Mouse (Mus musculus) liver (tissue): ENCODE results near the gene Spata13.

Experiments used
- DNase-seq: peaks from one replicate; pipeline ENCODE4 v3.0.0-alpha.2; 2020; ENCODE audit warnings: mixed read lengths

Spata13 gene

GRCm38 (mm10) chr14:60641120-60641519 lies 7.3 kb downstream of the Spata13 start:
- DNase-seq, result no peak

GRCm38 (mm10) chr14:60642131-60642530 lies 8.3 kb downstream of the Spata13 start:
- DNase-seq, result no peak

- no peak for DNase-seq
Measured at GRCm38 (mm10) chr14:60643098-60643870, 9.5 kb downstream of the Spata13 start.

DNA sequence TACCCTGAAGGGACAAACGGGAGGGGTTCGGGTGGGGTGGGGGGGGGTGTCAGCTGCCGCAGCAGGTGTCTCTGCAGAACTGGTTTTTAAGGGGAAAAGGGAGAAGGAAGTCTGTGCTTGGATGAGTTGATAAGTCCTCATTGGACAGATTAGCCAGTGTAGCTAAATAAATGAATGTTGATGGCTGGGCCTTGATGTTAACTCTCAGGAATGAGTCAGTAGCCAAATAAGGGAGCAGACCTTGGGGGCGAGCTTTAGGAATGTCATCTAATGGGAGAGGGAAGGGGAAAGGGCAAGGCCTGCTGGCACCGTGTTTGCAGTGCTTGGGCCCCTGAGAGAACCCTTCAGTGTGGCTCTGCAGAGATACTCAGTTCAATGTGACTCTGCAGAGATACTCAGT lies 12.6 kb downstream of the Spata13 start:
- no peak for DNase-seq

DNA sequence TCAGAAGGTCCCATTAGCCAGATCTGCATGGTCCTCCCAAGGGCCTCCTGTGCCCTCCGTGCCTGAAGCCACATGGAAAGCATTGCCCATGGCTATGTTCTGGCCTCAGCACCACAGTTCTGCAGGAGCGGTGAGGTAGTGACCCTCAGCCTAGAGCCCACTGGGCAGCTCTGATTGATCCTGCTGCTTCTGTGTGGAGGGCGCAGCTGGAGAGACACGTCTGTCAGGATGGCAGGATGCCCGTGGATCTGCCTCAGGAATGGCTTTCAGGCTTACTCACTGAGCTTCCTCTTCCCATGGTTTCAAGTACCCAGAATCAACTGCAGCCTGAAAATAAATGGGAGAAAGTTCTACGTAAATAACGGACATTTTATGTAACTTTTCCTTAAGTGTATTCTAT lies 14.1 kb downstream of the Spata13 start:
- DNase-seq, result no peak

DNA sequence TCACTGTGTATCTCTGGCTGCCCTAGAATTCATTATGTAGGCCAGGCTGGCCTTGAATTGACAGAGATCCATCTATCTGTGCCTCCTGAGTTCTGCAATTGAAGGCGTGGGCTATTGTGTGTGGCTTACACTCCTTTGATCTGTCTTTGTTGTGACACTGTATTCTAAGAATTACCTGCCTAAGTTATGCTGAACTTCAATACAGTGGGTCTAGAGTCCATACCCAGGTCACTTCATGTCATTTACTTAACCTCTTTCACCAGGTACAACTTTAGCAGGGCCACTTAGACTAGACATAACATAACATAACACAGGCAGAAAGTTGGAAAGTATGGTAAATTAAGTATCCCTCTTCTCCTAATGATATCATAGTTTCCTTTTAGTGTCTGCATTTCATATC lies 15.2 kb downstream of the Spata13 start:
- DNase-seq, result no peak

DNA sequence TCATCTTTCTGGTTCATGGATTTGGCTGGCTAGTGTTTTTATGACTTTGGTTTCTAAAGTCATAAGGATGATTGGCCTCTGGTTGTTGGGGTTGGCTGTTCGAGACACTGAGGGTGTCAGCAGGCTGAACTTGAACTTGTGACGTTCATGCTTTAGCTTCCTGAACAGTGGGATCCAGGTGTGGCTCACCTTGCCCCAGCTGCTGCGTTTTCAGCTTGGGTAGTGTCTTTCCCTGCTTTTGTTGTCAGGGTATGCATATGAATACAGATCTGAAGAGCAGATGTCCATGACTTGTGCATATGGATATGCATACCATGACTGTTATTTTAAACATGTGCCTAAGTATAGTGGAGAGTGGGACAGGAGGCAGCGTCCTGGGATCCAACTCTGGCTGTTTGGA lies 19.4 kb downstream of the Spata13 start:
- no peak for DNase-seq

DNA sequence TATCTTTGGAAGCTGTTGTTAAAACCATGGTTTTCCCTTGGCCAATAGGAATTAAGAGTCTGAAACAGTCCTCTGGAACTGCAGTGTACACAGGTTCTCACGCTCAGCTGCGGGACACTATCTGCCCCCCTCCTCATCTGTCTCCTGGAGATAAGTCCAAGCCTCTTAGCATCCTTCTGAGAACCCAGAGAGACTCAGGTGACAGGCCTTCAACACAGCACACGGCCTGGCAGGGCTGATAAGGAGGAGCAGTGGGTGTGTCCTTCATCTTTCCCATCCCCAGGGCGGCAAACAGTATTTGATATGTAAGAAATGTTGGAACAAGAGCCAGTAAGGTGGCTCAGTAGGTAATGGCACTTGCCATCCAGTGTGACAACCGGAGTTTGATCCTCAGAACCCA lies 20.2 kb downstream of the Spata13 start:
- peak; percentile 88 for DNase-seq

GRCm38 (mm10) chr14:60654708-60655107 lies 20.9 kb downstream of the Spata13 start:
- peak; percentile 13 for DNase-seq

DNA sequence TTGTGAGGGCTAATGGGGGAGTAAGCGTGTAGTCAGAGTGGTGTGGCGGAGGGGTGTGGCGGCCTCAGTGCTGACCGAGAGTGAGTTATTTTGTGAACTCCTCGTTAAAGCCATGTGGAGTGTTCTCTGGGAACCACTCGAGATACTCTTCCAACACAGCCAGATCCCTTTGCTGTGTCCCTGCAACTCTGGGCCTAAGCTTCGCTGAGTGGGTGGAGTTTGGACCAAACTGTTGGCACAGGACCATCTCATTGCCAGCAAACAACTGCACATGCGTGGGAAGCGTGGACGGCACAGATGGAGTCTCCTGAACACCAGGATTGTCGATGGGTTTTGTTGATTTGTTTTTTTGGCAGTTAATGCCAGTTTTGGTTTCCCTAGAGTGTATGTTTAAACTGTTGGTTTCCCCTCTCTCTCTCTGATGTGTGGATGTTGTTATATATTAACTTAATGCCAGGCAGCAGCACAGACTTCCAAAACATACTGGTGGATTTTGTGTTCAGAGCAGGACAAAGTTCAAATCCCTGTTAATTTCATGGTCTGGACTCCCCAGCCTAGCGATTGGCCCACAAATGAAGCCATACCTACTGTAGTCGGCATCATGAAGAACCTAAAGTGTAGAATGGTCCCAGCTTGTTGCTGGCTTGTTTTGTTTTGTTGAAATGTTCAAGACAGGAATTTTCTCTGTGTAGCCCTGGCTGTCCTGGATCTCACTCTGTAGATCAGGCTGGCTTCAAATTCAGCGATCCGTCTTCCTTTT lies 22.3 kb downstream of the Spata13 start:
- DNase-seq, result no peak

GRCm38 (mm10) chr14:60656701-60657085 lies 22.9 kb downstream of the Spata13 start:
- DNase-seq, result no peak

- peak; percentile 66 for DNase-seq
Measured at GRCm38 (mm10) chr14:60657891-60658290, 24.1 kb downstream of the Spata13 start.

DNA sequence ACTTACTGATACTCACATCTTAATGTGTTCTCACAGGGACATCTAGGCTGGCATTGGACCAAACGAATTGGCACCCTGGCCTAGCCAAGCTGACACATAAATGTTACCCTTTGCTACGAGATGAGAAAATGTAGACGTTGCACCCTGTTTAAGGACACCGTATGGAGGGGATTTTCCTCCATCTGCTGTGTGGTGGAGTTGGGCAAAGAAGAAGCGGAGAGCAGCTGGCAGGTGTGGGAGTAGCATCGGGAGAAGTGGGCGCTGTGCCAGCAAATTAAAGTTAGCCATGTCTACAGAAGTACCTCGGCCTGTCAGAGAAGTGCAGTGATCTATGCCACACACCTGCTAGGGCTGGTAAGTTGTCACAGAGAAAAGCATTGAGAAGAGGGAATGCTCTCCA lies 25.7 kb downstream of the Spata13 start:
- no peak for DNase-seq

DNA sequence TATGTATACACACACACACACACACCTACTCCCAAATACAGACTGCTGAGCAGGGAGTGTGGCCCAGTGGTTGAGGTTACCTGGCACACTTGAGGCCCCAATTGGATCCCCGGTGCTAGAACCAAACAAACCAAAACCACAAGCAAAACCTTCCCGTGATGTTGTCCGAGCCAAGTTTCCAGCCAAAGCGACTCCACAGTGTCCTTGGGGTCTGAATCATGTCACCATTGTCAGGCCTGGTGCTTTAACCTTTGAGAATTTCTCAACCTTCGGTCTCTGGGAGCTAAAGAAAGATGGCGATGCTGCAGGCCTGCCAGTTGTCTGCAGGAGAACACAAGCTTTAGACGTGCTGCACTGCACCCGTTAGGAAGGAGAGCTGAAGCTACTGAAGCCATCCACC lies 26.8 kb downstream of the Spata13 start:
- DNase-seq, result no peak

DNA sequence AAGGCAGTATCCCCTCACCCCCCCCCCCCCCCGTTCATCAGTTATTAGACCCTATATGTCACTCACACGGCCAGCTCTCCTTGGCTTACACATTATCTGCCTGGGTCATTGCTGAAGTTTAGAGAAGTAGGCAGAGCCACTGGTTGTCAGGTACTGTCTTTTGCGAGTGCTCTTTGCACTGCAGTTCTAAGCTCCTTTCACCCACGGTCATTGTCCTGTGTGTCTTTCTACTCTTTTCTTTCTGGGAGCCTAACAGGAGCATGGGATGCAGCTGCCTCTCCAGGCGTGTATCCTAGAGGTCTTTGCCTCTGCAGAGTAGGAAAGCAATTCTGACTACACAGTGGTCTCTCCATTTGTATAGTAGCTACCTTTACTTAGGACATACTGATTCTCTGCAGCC lies 27.5 kb downstream of the Spata13 start:
- no peak for DNase-seq

DNA sequence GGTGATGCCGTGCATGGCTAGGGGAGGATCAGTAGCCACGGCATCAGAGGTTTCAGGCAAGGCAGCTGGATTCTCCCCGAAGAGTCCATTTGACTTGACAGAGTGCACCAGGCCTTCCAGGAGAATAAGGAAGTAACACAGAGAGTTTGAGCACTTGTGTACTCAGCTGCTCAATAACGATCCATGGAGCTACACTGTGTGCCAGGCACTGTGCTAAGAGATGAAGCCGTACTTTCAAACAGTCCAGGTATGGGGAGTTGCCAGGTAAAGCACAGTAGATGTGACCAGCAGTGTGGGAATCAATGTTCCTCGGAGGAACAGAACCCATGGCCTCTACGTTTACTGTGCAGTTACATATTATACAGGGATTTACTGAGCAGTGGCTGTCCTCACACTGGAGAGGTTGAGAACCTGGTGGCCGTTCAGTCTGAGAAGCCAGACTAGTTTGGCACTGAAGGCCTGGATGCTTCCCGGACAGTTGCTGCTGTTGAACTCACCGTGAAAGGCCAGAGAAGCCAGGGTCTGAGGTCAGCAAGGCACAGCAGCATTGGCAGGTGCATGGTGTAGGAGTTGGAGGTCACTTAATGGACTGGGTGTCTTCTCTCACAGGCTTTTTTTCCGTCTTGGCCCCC lies 29.6 kb downstream of the Spata13 start:
- DNase-seq, result no peak

DNA sequence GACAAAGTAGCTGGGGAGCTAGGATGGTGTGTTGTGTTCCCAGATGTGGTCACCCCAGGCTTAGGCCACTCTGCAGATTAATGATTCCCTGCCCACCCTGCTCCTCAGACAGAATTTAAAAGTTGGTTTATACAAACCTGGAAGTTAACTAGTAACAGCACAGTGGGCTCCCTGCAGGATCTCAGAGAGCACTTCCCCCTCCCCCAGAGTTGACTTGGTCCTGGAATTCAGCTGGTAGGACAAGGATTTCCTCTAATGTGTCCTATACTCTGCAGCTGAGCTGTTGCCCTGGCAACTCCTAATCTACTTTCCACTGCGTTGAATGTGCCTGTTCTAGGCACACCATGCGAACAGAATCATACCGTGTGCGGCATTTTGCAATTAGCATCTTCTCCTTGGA lies 30.8 kb downstream of the Spata13 start:
- DNase-seq, result no peak

- no peak for DNase-seq
Measured at GRCm38 (mm10) chr14:60665263-60665662, 31.5 kb downstream of the Spata13 start.

- no peak for DNase-seq
Measured at GRCm38 (mm10) chr14:60666252-60666651, 32.5 kb downstream of the Spata13 start.

DNA sequence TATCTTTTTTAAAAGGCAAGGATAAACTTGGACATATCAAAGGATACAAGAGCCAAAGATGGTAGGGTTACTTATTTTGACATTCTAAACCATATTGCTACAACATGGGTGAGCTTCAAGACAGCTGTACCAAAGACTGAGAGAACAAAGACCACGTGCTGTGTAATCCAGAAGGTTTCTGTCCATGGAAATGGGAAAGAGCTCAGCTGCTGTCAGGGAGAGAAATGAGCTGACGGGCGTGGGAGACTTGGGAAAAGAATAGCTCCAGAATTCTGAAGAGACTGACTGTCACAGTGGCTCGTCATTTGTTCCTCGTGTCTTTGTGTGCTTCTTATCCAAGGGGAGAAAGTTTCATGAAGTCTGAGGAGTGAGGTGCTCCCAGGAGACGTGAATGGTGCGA lies 36.4 kb downstream of the Spata13 start:
- no peak for DNase-seq

DNA sequence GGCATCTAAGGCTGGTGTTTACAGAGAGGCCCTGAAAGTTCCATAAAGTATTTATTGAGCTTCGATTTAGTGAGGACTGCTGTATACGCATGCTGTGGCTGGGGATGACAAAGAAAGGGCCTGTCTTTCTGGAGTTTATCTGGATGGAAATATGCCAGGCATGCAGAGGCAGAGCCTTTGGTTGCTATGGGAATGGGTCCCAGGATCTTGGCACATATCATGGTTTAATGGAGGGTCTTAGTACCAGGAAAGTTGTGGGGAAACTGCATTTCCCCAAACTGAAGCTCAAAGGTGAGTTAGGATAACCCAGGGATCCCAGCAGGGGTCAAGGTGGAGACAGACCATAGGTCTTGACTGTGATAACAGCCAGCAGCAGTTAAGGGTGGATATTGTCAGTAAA lies 37.7 kb downstream of the Spata13 start:
- DNase-seq, result no peak

DNA sequence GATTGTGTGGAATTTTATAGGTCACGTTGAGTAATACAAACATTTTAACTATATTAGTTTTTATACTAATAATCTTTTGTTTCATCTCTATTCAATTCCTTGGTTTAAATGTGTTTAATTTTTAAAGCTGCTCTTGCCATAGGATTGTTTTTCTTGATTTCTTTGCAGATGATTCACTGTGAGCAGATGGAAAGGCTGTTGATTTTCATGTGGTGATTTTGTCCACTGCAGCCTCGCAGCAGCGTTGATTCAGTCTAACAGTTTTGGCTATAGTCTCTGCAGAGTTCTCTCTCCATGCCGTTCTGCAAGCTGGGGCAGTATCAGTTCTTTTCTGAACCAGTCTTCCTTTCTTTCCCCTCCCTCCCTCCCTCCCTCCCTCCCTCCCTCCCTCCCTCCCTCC lies 41.9 kb downstream of the Spata13 start:
- no peak for DNase-seq

- DNase-seq, result no peak
Measured at GRCm38 (mm10) chr14:60676625-60677314, 43.0 kb downstream of the Spata13 start.
